Mouse (Mus musculus): Measurements from ENCODE around the gene Wif1. TPM values are rescaled to one million over a fixed set of nuclear protein-coding genes. Genes with fewer than 3 reads are reported as not detected.

Gene Wif1
- polyA plus RNA-seq (2012; fragmentation: generic; extraction: Trizol), result not detected

GRCm38 (mm10) chr10:121033826-121034568 lies at the start of gene Wif1:
TSS of gene Wif1 (plus strand) at chr10:121033960.

Other genes with a start within 250 kb of the Wif1 start
- 10 to 100 TPM in 1 of 2 experiments, under 1 TPM in 1; 0.80 to 22.5 TPM for gene Msrb3, start 134.9 kb upstream of the Wif1 start, polyA plus RNA-seq (2012; fragmentation: generic; extraction: Trizol)
- 1 to 10 TPM in 1 of 2 experiments, under 1 TPM in 1; 0.26 to 2.9 TPM for gene Lemd3, start 54.6 kb upstream of the Wif1 start, polyA plus RNA-seq (2012; fragmentation: generic; extraction: Trizol)

Measured in C3H10T1/2 (cell line).